Mouse (Mus musculus) E14TG2a.4 (cell line): ENCODE measurements around the gene Eng.

Experiments
- CTCF ChIP-seq: conservative IDR thresholded peaks from 2 replicates; pipeline ENCODE4 v1.5.1; 2014; ENCODE audit warnings: low read length
- NANOG ChIP-seq: IDR thresholded peaks from 2 replicates; pipeline ENCODE4 v1.6.1; 2014; ENCODE audit warnings: borderline replicate concordance, low read length, mixed read lengths
- POU5F1 ChIP-seq: IDR thresholded peaks from 2 replicates; pipeline ENCODE4 v1.6.1; 2014; ENCODE audit warnings: low read length, borderline replicate concordance

- TF ChIP-seq CTCF (no peak), POU5F1 (no peak), NANOG (no peak)
These were observed 9.4 kb downstream of the Eng start for GRCm38 (mm10) chr2:32655826-32656225.
